Mouse (Mus musculus) olfactory bulb, adult 2 months (tissue): ENCODE measurements around the gene Ppp5c. TPM values are rescaled to one million over a fixed set of nuclear protein-coding genes. Genes with fewer than 3 reads are reported as not detected.
A peak's percentile ranks its signal among the peaks of the same experiment; 100 is the strongest.

Source experiments
- H3K27ac ChIP-seq: fragments of 200-500 bp; 2 replicates; pipeline ENCODE4 v1.5.1; 2012; ENCODE audit warnings: low read depth, low read length; ENCODE audit not compliant: insufficient read depth
- H3K4me1 ChIP-seq: fragments of 200-500 bp; 2 replicates; pipeline ENCODE4 v1.6.1; 2012; ENCODE audit warnings: low read length; ENCODE audit not compliant: control insufficient read depth, insufficient read depth
- H3K4me3 ChIP-seq: fragments of 200-500 bp; 2 replicates; pipeline ENCODE4 v1.5.1; 2012; ENCODE audit warnings: mild to moderate bottlenecking, low read depth, low read length, moderate library complexity; ENCODE audit not compliant: insufficient read depth
- CTCF ChIP-seq: fragments of 200-500 bp; IDR thresholded peaks from 2 replicates; pipeline ENCODE4 v1.5.1; 2012; ENCODE audit warnings: low read depth, mild to moderate bottlenecking, low read length, moderate library complexity; ENCODE audit not compliant: insufficient read depth
- POLR2A ChIP-seq: fragments of 200-500 bp; IDR thresholded peaks from 2 replicates; pipeline ENCODE4 v1.6.1; 2012; ENCODE audit warnings: mild to moderate bottlenecking, low read depth, low read length, moderate library complexity; ENCODE audit not compliant: insufficient read depth
- WGBS: fragments of 180-500 bp; shearing (Covaris S2); methylation state at CpG from one replicate; pipeline ENCODE4 v1.1.7; 2018; 5-methylcytosine and 5-hydroxymethylcytosine counted together
- polyA plus RNA-seq: library from polyadenylated mRNA; stranded (reverse); fragments of >200 nt; gene quantifications from 2 replicates; pipeline ENCODE4 v1.2.4, GENCODE M21; 2012; ENCODE audit warnings: low replicate concordance; ENCODE audit not compliant: missing spikeins, insufficient read depth, insufficient read length

Ppp5c gene
- polyA plus RNA-seq, 1 experiment = not detected

GRCm38 (mm10) chr7:16978593-16978992 is 49.1 kb downstream of the Ppp5c start:
- WGBS = 96% methylated on average over 3 of the region's 3 CpGs
- TF ChIP-seq POLR2A = no peak
- no peak for TF ChIP-seq CTCF
- H3K4me1 ChIP-seq = peaks cover 9% of the 10 kb centered on the region

DNA sequence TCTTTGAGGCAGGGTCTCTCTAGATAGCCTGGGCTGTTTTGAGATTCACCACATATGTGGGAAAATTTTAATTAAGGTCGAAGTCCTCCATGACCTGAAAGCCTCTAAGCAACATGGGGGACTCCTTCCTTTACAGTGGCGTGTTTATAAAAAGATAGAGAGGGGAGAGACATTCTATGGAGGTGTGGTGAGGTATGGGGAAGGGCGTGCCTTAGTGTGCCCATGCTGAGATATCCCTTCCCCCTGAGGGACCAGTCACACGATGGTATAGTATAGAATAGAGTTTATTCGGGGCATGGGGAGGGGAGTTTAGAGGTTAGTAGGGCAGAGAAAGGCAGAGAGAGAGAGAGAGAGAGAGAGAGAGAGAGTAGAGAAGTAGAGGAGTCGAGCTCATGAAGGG is 49.6 kb downstream of the Ppp5c start:
- 82% methylated on average over 6 of the region's 6 CpGs for WGBS
- Histone ChIP-seq H3K27ac (no peak overlapping the region), H3K4me3 (no peak overlapping the region), H3K4me1 (peaks cover 9% of the 10 kb centered on the region)
- TF ChIP-seq POLR2A (no peak), CTCF (no peak)

More at GRCm38 (mm10) chr7:16978593-16978992, 49.1 kb downstream of the Ppp5c start:
- no peak overlapping the region for H3K27ac ChIP-seq
- H3K4me3 ChIP-seq = no peak overlapping the region

GRCm38 (mm10) chr7:16976298-16976697 is 51.4 kb downstream of the Ppp5c start:
- TF ChIP-seq POLR2A (no peak), CTCF (no peak)
- Histone ChIP-seq H3K4me1 (peaks cover 4% of the 10 kb centered on the region), H3K27ac (no peak overlapping the region), H3K4me3 (no peak overlapping the region)
- 71% methylated on average over 8 of the region's 8 CpGs for WGBS

DNA sequence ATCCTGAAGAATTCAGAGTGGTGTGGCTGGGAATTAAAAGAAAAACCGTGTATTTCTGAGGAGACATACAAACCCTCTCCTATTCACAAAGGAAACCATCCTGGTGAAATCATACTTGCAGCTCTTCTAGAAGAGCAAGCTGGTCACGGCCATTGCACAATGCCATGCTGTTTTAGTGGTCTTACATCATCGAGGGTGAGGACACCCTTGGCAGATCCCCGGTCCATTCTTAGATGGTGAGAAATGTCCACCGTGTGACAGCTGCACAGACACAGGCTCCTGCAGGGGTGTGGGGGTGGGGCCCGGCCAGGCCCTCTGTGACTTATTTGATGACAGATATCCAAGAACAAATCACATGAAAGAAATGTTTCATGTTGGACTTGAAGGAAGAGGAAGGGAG is 53.7 kb downstream of the Ppp5c start:
- TF ChIP-seq CTCF (no peak), POLR2A (no peak)
- H3K27ac ChIP-seq = no peak overlapping the region
- WGBS = 59% methylated on average over 6 of the region's 6 CpGs
- no peak overlapping the region for H3K4me3 ChIP-seq
- H3K4me1 ChIP-seq = no peaks in the 10 kb centered on the region

DNA sequence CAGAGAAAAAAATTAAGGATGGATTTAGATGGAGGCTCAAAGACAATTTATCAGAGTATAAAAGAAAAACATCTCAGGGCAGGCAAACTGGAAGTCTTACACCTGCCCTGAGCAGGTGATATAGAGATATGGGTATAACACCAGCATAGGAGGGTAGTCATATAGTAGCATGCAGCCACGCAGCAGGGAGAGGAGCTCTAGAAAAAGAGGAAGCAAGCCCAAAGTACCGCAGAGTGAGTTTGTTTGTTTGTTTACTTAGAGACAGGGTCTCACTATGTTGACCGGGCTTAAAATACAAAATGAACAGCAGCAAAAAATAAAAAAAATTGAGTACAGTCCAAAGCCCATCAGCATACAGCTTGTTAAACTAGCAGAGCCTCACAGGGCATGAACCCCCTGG is 56.6 kb downstream of the Ppp5c start:
- no peaks in the 10 kb centered on the region for H3K4me1 ChIP-seq
- TF ChIP-seq CTCF = no peak
- TF ChIP-seq POLR2A = no peak
- H3K4me3 ChIP-seq = no peak overlapping the region
- no peak overlapping the region for H3K27ac ChIP-seq
- 94% methylated on average over 3 of the region's 3 CpGs for WGBS

GRCm38 (mm10) chr7:16968414-16968813 is 59.3 kb downstream of the Ppp5c start:
- H3K4me3 ChIP-seq = no peak overlapping the region
- 82% methylated on average over 6 of the region's 6 CpGs for WGBS
- TF ChIP-seq POLR2A (no peak), CTCF (no peak)
- no peaks in the 10 kb centered on the region for H3K4me1 ChIP-seq
- H3K27ac ChIP-seq = no peak overlapping the region

GRCm38 (mm10) chr7:16961678-16962077 is 66.0 kb downstream of the Ppp5c start:
- H3K4me1 ChIP-seq = peaks cover 42% of the 10 kb centered on the region
- TF ChIP-seq POLR2A (no peak), CTCF (no peak)
- H3K27ac ChIP-seq = no peak overlapping the region

GRCm38 (mm10) chr7:16959539-16960187 is 68.1 kb downstream of the Ppp5c start, which contains the start of gene Pnmal1:
Gene Pnmal1, plus strand, starts transcription at chr7:16959679.
- Histone ChIP-seq H3K27ac (peak within 1 kb of the TSS; percentile 91), H3K4me1 (peaks cover 49% of the 10 kb centered on the region), H3K4me3 (peak within 1 kb of the TSS; percentile 66)
- no peak for TF ChIP-seq CTCF
- peak; percentile 38; the same call in 1 of the 2 replicates for TF ChIP-seq POLR2A
- WGBS = 11% methylated on average over 17 of the region's 17 CpGs

More at GRCm38 (mm10) chr7:16961678-16962077, 66.0 kb downstream of the Ppp5c start:
- peak overlapping the region; percentile 66; the same call in 1 of the 2 replicates for H3K4me3 ChIP-seq
- WGBS = 73% methylated on average over 5 of the region's 5 CpGs

GRCm38 (mm10) chr7:16956410-16957265 is 71.1 kb downstream of the Ppp5c start:
- Histone ChIP-seq H3K4me3 (no peak overlapping the region), H3K27ac (peak overlapping the region; percentile 95), H3K4me1 (peaks cover 39% of the 10 kb centered on the region)
- TF ChIP-seq POLR2A (no peak), CTCF (no peak)
- WGBS = 27% methylated on average over 15 of the region's 15 CpGs
